Mouse (Mus musculus): ENCODE measurements around the gene Egf. TPM values are rescaled to one million over a fixed set of nuclear protein-coding genes. Genes with fewer than 3 reads are reported as not detected.
"Not testable (repeated sequence)": the region's sequence is repeated elsewhere in the genome, so short reads cannot be mapped to it uniquely, and the experiment has no call there.

Gene Egf
- 1 to 10 TPM in 3 of 4 experiments, under 1 TPM in 1; 0.75 to 3.0 (median 2.3) TPM for total RNA-seq (2022)

- no peak for DNase-seq
Observed at GRCm38 (mm10) chr3:129754650-129755604, at the start of gene Egf. Egf (minus strand) TSS chr3:129755316.

- DNase-seq: no peak
Observed at GRCm38 (mm10) chr3:129803765-129804164, 48.6 kb upstream of the Egf start, which contains the start of gene Lrit3. Lrit3 (minus strand) TSS chr3:129804030.

- no peak for DNase-seq
Observed at GRCm38 (mm10) chr3:129799011-129799410, 43.9 kb upstream of the Egf start.

- DNase-seq: no peak
Observed at GRCm38 (mm10) chr3:129798551-129798950, 43.4 kb upstream of the Egf start.

GRCm38 (mm10) chr3:129797341-129797740, 42.2 kb upstream of the Egf start:
- no peak for DNase-seq

- DNase-seq: no peak
Observed at GRCm38 (mm10) chr3:129793801-129794200, 38.7 kb upstream of the Egf start.

- no peak for DNase-seq
Observed at GRCm38 (mm10) chr3:129782746-129783145, 27.6 kb upstream of the Egf start.

- no peak for DNase-seq
Observed at GRCm38 (mm10) chr3:129781435-129781834, 26.3 kb upstream of the Egf start.

- no peak for DNase-seq
Observed at GRCm38 (mm10) chr3:129771210-129771609, 16.1 kb upstream of the Egf start.

GRCm38 (mm10) chr3:129766971-129767794, 12.1 kb upstream of the Egf start:
- DNase-seq: no peak

- no peak for DNase-seq
Observed at GRCm38 (mm10) chr3:129766106-129766505, 11.0 kb upstream of the Egf start.

- DNase-seq: not testable (repeated sequence)
Observed at GRCm38 (mm10) chr3:129757599-129757998, 2.5 kb upstream of the Egf start.

- DNase-seq: no peak
Observed at GRCm38 (mm10) chr3:129744803-129745202, 10.3 kb downstream of the Egf start.

- no peak for DNase-seq
Observed at GRCm38 (mm10) chr3:129742781-129743180, 12.3 kb downstream of the Egf start.

- DNase-seq: no peak
Observed at GRCm38 (mm10) chr3:129738291-129739183, 16.6 kb downstream of the Egf start.

- no peak for DNase-seq
Observed at GRCm38 (mm10) chr3:129731636-129732035, 23.5 kb downstream of the Egf start.

- DNase-seq: no peak
Observed at GRCm38 (mm10) chr3:129730426-129730825, 24.7 kb downstream of the Egf start.

GRCm38 (mm10) chr3:129729916-129730315, 25.2 kb downstream of the Egf start:
- no peak for DNase-seq

- no peak for DNase-seq
Observed at GRCm38 (mm10) chr3:129725592-129725991, 29.5 kb downstream of the Egf start.

GRCm38 (mm10) chr3:129724961-129725501, 30.1 kb downstream of the Egf start:
- peak; percentile 91 for DNase-seq

- DNase-seq: no peak
Observed at GRCm38 (mm10) chr3:129724505-129724904, 30.6 kb downstream of the Egf start.

- no peak for DNase-seq
Observed at GRCm38 (mm10) chr3:129723311-129723710, 31.8 kb downstream of the Egf start.
